Mouse (Mus musculus) stomach, embryonic 14.5 days (tissue): ENCODE measurements around the gene Ica1l. TPM values are rescaled to one million over a fixed set of nuclear protein-coding genes. Genes with fewer than 3 reads are reported as not detected.

Experiments used
- ATAC-seq: fragments of 200-750 bp; cut with Nextera tagmentation; 2 replicates; pipeline ENCODE4 v1.8.0; 2017; ENCODE audit warnings: low read depth, moderate TSS enrichment; ENCODE audit not compliant: insufficient number of reproducible peaks, insufficient read depth, low FRiP score
- H3K27ac ChIP-seq: fragments of 300-500 bp; sonication (generic); 2 replicates; pipeline ENCODE4 v1.5.1; 2014; ENCODE audit warnings: mild to moderate bottlenecking, low read length, moderate library complexity, mixed read lengths
- H3K27me3 ChIP-seq: fragments of 300-500 bp; sonication (generic); 2 replicates; pipeline ENCODE4 v1.6.1; 2014; ENCODE audit warnings: low read length, control low read depth, mixed read lengths; ENCODE audit not compliant: control insufficient read depth, insufficient read depth
- H3K36me3 ChIP-seq: fragments of 300-500 bp; sonication (generic); 2 replicates; pipeline ENCODE4 v1.6.1; 2014; ENCODE audit warnings: mild to moderate bottlenecking, control low read depth, low read length, moderate library complexity, mixed read lengths; ENCODE audit not compliant: control insufficient read depth, insufficient read depth
- H3K4me1 ChIP-seq: fragments of 300-500 bp; sonication (generic); 2 replicates; pipeline ENCODE4 v1.6.1; 2014; ENCODE audit warnings: low read length, control low read depth, mixed read lengths; ENCODE audit not compliant: control insufficient read depth, insufficient read depth
- H3K4me2 ChIP-seq: fragments of 300-500 bp; sonication (generic); replicated peaks from 2 replicates; pipeline ENCODE4 v1.6.1; 2014; ENCODE audit warnings: low read depth, low read length, control low read depth
- H3K4me3 ChIP-seq: fragments of 300-500 bp; sonication (generic); 2 replicates; pipeline ENCODE4 v1.5.1; 2014; ENCODE audit warnings: low read depth, low read length, control low read depth
- H3K9ac ChIP-seq: fragments of 300-500 bp; sonication (generic); replicated peaks from 2 replicates; pipeline ENCODE4 v1.6.1; 2014; ENCODE audit warnings: low read depth, mild to moderate bottlenecking, control low read depth, low read length, moderate library complexity, mixed read lengths
- H3K9me3 ChIP-seq: fragments of 300-500 bp; sonication (generic); 2 replicates; pipeline ENCODE4 v1.6.1; 2016; ENCODE audit warnings: low read depth, low read length, control low read depth; ENCODE audit not compliant: control insufficient read depth
- WGBS: fragments of 180-500 bp; shearing (Covaris S2); extraction: QIAGEN DNeasy Blood & Tissue Kit; methylation state at CpG from one replicate; pipeline ENCODE4 v1.1.7; 2014; 5-methylcytosine and 5-hydroxymethylcytosine counted together
- polyA plus RNA-seq: library from polyadenylated mRNA; unstranded; fragments of >200 nt; fragmentation: Nextera tagmentation; extraction: Ambion mirVana; gene quantifications from 2 replicates; pipeline ENCODE4 v1.2.1, GENCODE M21; 2014

Gene Ica1l
- polyA plus RNA-seq, 1 experiment from 2014 or later: 1.4 TPM

DNA sequence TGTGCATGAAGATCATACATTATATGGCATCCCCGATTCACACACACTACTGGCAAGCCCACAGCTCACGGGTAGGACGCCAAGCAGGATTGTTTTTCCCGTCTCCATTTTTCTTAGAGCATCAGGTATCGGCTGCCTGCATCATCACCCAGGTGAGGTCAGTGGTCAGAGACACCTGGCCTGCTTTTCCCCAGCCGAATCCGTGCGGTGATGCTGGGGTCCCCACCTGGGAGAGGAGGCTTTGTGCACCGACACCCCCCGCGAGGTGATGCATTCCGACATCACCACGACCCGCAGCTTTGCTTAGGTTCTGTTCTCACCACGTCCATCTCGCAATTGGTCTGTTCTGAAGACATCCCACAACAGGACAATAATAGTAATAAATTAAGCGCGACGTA is 587 bp downstream of the Ica1l start:
- Histone ChIP-seq H3K4me3 (peak overlapping the region; percentile 61), H3K27ac (no peak overlapping the region), H3K27me3 (0 out of 2 replicates have a peak, but pooled peaks cover 4% of the 10 kb centered on the region), H3K9ac (peak overlapping the region; percentile 42), H3K36me3 (no peaks in the 10 kb centered on the region), H3K4me1 (no peaks in the 10 kb centered on the region), H3K4me2 (peak overlapping the region; percentile 95), H3K9me3 (no peaks in the 10 kb centered on the region)
- ATAC-seq: no peak
- 2% methylated on average over 19 of the region's 19 CpGs for WGBS

DNA sequence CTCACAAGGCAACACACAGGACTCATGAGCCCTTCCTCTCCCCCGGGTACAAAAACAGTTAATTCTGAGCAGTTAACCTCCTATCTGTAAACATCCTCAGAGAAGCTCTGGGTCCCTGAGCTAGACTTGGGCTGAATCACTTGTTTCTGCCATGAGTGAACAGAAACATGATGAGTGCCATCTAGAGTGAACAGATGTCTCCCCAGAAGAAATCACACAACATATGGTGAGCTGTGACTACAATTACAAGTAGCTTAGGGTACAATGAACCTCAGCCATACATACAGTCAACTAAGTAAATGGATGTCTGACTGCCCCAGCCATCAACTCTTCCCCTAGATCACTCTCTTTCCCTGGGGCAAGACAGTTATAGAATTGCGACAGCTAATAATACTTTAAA is 7.9 kb downstream of the Ica1l start:
- Histone ChIP-seq H3K36me3 (no peaks in the 10 kb centered on the region), H3K9ac (no peak overlapping the region), H3K4me2 (no peak overlapping the region), H3K9me3 (no peaks in the 10 kb centered on the region), H3K27me3 (no peaks in the 10 kb centered on the region), H3K4me1 (no peaks in the 10 kb centered on the region), H3K27ac (no peak overlapping the region), H3K4me3 (no peak overlapping the region)
- 88% methylated on average over 2 of the region's 2 CpGs for WGBS
- no peak for ATAC-seq

GRCm38 (mm10) chr1:60017031-60017469 is 25.9 kb downstream of the Ica1l start:
- Histone ChIP-seq H3K9me3 (no peaks in the 10 kb centered on the region), H3K4me1 (no peaks in the 10 kb centered on the region), H3K27me3 (no peaks in the 10 kb centered on the region), H3K36me3 (no peaks in the 10 kb centered on the region), H3K27ac (no peak overlapping the region), H3K4me3 (no peak overlapping the region), H3K4me2 (no peak overlapping the region), H3K9ac (no peak overlapping the region)
- ATAC-seq: no peak
- 88% methylated on average over 1 of the region's 1 CpGs for WGBS

DNA sequence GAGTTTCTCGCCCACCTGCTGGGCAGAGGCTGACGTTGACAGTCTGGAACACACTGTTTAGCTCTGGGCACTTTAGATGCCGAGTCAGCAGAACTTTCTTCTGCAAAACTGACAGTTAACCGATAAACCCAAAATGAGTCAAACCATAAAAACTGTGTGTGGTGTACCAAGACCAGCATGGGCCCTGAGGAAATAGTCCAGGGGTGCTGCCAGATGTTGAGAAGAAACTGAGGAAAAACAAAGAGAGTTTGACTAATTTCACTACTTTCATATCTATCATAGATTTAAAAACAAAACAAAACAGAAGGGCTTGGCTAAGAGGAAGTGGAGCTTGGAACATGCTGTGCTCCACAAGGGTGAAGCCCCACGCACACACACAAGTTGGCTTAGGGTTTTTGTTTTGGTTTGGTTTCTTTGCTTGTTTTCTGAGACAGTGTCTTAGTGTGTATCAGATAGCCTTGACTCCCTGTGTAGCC is 26.8 kb downstream of the Ica1l start:
- 77% methylated on average over 5 of the region's 5 CpGs for WGBS
- no peak overlapping the region for H3K9ac ChIP-seq
- no peak for ATAC-seq
- H3K27ac ChIP-seq: no peak overlapping the region
- no peaks in the 10 kb centered on the region for H3K36me3 ChIP-seq
- no peak overlapping the region for H3K4me2 ChIP-seq
- no peak overlapping the region for H3K4me3 ChIP-seq
- no peaks in the 10 kb centered on the region for H3K27me3 ChIP-seq
- H3K4me1 ChIP-seq: no peaks in the 10 kb centered on the region
- H3K9me3 ChIP-seq: no peaks in the 10 kb centered on the region

DNA sequence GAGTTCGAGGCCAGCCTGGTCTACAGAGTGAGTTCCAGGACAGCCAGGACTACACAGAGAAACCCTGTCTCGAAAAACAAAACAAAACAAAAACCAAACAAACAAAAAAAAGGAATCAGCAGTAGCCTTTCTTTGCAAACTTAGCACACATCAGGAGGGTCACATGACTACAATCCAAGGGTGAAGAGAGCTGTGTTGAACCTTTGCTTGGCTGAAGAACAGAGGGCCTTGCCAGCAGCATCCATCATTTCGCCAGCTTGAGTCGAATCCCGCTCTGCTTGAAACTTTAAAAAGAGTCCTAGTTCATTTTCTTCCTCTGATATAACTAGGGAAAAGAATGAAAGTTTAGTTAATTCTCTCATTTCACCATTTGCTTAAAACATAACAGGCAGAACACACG is 27.5 kb downstream of the Ica1l start:
- H3K4me3 ChIP-seq: no peak overlapping the region
- ATAC-seq: no peak
- H3K9me3 ChIP-seq: no peaks in the 10 kb centered on the region
- no peaks in the 10 kb centered on the region for H3K27me3 ChIP-seq
- H3K4me1 ChIP-seq: no peaks in the 10 kb centered on the region
- WGBS: 81% methylated on average over 6 of the region's 6 CpGs
- no peak overlapping the region for H3K4me2 ChIP-seq
- H3K36me3 ChIP-seq: no peaks in the 10 kb centered on the region
- no peak overlapping the region for H3K9ac ChIP-seq
- no peak overlapping the region for H3K27ac ChIP-seq

- Histone ChIP-seq H3K4me3 (no peak overlapping the region), H3K4me2 (no peak overlapping the region), H3K27ac (no peak overlapping the region), H3K4me1 (no peaks in the 10 kb centered on the region), H3K36me3 (no peaks in the 10 kb centered on the region), H3K27me3 (no peaks in the 10 kb centered on the region), H3K9me3 (no peaks in the 10 kb centered on the region), H3K9ac (no peak overlapping the region)
- 88% methylated on average over 10 of the region's 10 CpGs for WGBS
- ATAC-seq: no peak
Measured at GRCm38 (mm10) chr1:60013779-60014178, 29.2 kb downstream of the Ica1l start.

GRCm38 (mm10) chr1:60008743-60009142 is 34.2 kb downstream of the Ica1l start:
- H3K9ac ChIP-seq: no peak overlapping the region
- no peaks in the 10 kb centered on the region for H3K27me3 ChIP-seq
- no peaks in the 10 kb centered on the region for H3K9me3 ChIP-seq
- no peak overlapping the region for H3K4me2 ChIP-seq
- H3K4me1 ChIP-seq: no peaks in the 10 kb centered on the region
- H3K4me3 ChIP-seq: no peak overlapping the region
- no peaks in the 10 kb centered on the region for H3K36me3 ChIP-seq
- no peak overlapping the region for H3K27ac ChIP-seq
- ATAC-seq: no peak
- WGBS: 80% methylated on average over 2 of the region's 2 CpGs

GRCm38 (mm10) chr1:60007337-60007736 is 35.6 kb downstream of the Ica1l start:
- Histone ChIP-seq H3K4me2 (no peak overlapping the region), H3K36me3 (no peaks in the 10 kb centered on the region), H3K9me3 (no peaks in the 10 kb centered on the region), H3K4me3 (no peak overlapping the region), H3K9ac (no peak overlapping the region), H3K27me3 (no peaks in the 10 kb centered on the region), H3K4me1 (no peaks in the 10 kb centered on the region), H3K27ac (no peak overlapping the region)
- ATAC-seq: no peak
- 91% methylated on average over 10 of the region's 10 CpGs for WGBS

- WGBS: 48% methylated on average over 2 of the region's 2 CpGs
- Histone ChIP-seq H3K27ac (no peak overlapping the region), H3K4me2 (no peak overlapping the region), H3K4me1 (no peaks in the 10 kb centered on the region), H3K9ac (no peak overlapping the region), H3K4me3 (no peak overlapping the region), H3K27me3 (no peaks in the 10 kb centered on the region), H3K36me3 (no peaks in the 10 kb centered on the region), H3K9me3 (no peaks in the 10 kb centered on the region)
- ATAC-seq: no peak
Measured at GRCm38 (mm10) chr1:60000319-60000718, 42.7 kb downstream of the Ica1l start.
